Mouse (Mus musculus): ENCODE data around the gene Bbc3.
"Not testable (repeated sequence)": the region's sequence is repeated elsewhere in the genome, so short reads cannot be mapped to it uniquely, and the experiment has no call there.

Bbc3 gene

DNA sequence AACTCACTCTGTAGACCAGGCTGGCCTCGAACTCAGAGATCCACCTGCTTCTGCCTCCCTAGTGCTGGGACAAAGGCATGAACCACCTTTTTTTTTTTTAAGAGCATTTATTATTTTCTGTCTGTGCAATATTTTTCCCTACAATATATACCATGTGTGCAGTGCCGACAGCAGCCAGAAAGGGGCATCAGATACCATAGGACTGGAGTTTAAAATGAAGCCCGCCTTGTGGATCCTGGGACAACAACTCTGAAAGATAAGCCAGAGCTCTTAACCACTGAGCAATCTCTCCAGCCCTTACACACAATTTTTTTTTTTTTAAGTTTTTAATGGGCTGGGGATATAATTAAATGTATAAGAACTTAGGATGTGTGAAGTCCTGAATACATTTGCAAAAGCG, 13.8 kb upstream of the Bbc3 start:
- DNase-seq (ENCODE audit: low spot score): peak; percentile 69

DNA sequence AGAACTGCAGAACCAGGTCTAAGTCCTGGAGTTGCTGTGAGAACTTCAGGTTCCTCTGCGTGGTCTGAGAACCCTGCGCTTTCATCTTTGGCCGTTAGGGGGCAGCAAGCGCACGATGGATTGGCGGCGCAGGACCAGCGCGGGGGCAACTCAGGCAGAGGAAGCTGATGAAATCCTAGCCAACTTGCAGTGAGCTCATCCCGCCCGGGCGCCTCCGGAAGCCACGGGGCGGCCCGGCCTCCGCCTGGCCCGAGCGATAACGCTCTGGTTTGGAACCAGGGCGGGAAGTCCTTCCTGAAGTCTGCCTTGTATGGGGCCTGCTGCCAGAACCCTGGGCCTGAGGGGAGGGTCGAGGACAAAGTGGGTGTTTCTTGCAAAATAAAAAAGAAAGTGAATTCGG, 13.4 kb upstream of the Bbc3 start:
- DNase-seq (ENCODE audit: low spot score): peak; percentile 96

DNA sequence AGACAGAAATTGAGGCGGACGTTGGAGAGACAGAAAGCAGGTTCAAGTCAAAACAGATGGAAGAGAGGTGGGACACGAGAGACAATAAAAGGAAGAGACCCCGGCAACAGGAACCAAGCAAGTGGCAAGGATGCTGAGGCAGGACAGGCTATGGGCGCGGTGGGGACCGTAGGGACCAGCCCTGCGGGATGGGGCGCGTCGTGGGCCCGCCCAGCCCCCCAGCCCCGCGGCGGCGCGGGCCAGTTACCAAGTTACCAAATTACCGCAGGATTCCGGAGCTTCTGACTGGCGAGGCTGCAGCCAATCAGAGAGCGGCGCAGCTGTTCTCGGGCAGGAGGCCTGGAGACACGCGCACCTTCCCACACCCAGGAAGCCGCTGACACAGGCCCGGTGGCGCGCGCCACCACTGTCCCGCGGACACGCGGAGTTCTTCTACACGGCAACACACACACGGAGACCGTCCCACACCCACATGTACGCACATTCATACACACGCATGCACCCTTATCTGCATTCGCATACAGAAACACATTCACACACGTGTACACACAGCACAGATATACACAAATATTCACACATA, 12.8 kb upstream of the Bbc3 start:
- peak; percentile 77 for DNase-seq (ENCODE audit: low spot score)

DNA sequence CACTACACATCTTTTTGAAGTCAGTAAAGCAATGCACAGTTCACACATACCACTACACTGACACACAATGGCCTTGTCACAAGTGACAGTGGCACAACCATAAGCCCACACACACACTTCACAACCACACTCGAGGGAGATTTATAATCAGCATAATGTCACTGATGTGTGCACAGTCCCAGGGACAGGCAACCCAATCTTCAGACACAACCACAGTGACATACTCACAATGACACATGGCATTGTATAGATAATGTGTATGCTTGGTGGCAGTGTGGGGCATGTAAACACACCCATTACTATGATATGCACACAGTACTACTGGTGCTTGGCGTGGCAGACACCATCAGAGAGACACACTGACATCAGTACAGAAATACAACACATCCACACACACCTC, 12.0 kb upstream of the Bbc3 start:
- no peak for DNase-seq (ENCODE audit: low spot score)

DNA sequence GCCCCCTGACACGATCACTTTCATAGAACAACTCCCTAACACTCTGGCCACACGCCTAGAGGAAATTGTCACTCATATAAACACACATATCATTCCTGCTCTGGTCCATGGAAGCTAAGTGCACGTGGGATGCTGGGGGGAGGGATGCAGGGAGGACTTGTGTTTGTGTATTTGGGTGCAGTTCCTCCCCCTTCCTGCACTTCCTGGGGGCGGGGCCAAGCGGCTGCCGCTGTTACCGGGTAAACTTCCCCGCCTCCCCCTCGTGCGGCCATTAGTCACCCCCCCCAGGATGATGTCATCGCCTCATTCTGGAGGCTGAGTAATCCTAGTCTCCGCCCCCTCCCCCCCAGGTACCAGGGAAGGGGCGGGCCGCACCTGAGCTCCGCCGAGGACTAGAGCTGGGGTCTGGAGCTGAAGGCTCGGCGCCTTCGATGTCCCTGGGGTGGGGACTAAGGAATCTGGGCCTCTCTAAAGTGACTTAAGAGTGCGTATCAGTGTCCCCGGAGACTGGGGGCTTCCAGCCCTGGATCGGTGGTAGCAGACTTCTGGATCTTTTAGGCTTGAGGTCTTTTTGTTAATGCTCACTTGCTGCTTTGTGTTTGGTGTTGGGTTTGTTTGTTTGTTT, 11.3 kb upstream of the Bbc3 start:
- peak; percentile 77 for DNase-seq (ENCODE audit: low spot score)

DNA sequence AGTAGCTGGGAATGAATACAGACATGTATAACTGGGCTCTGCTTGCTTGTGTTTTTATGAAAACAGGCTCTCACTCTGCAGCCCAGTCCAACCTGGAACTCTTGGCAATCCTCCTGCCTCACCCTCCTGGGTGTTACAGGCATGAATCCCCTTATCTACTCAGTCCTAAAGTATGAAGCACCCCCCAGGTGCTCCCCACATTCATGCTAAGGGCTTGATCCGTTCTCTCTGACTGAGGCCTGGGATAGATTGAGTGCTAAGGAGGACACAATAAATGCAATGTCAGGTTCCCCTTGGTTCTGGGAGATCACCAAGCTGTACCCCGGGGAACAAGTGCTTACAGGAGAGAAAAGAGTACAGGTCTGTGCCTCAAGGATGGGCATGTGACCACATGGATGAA, 10.6 kb upstream of the Bbc3 start:
- no peak for DNase-seq (ENCODE audit: low spot score)

DNA sequence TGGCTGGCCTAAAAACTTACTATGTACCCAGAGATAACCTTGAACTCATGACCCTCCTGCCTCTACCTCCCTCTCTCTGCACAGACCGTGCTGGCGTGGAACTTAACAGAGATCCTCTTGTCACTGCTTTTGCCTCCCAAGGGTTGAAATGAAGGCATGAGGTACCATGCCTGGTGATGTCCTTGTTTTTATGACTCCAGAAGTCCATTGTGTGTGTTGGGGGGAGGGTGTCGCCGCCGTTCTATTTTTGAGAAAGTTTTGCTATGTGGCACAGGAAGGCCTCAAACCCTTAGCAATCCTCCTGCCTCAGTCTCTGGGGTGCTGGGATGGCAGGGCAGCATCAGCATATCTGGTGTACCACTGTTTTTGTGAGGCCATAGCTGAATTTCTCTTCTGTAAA, 9.3 kb upstream of the Bbc3 start:
- DNase-seq (ENCODE audit: low spot score): no peak

DNA sequence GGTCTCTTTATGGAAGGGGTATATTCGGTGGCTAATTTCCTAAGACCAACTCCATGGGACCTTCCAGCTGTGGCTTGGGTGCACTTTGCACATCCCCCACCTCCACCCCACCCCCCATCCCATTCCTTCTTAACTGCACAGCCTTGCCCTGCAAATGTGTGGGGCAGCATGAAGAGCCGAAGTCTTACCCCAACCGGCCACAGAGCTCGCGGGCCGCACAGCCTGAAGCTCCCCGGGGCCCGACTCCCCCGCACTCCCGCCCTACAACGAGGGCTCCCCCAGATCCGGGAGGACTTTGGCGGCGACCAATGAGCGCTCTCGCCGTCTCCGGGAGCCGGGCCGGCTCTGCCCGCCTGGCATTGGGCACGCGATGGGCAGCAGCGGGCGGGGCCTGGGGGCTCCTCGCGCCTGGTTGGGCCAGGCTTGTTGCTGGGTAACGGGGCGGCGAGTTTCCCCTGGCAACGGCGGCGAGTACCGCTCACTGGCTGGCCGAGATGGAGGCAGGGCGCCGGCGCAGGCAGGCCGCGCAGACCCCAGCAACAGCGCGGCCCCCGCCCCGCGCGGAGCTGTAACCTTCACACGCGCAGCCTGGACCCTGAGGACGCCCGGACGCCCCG, 8.7 kb upstream of the Bbc3 start:
- peak; percentile 92 for DNase-seq (ENCODE audit: low spot score)

DNA sequence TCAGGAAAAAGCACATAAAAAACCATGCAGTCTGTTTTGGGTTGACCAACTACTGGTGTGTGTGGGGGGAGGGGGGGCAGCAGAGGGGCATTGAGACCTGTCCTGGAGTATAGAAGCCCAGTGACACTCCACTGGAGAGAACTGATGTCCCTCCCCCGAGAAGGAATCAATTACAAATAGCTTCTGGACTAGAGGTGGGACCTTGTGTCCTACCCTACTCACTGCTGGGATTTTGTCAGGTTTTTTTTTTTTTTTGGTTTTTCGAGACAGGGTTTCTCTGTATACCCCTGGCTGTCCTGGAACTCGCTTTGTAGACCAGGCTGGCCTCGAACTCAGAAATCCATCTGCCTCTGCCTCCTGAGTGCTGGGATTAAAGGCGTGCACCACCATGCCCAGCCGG, 1.1 kb upstream of the Bbc3 start:
- DNase-seq (ENCODE audit: low spot score): not testable (repeated sequence)

DNA sequence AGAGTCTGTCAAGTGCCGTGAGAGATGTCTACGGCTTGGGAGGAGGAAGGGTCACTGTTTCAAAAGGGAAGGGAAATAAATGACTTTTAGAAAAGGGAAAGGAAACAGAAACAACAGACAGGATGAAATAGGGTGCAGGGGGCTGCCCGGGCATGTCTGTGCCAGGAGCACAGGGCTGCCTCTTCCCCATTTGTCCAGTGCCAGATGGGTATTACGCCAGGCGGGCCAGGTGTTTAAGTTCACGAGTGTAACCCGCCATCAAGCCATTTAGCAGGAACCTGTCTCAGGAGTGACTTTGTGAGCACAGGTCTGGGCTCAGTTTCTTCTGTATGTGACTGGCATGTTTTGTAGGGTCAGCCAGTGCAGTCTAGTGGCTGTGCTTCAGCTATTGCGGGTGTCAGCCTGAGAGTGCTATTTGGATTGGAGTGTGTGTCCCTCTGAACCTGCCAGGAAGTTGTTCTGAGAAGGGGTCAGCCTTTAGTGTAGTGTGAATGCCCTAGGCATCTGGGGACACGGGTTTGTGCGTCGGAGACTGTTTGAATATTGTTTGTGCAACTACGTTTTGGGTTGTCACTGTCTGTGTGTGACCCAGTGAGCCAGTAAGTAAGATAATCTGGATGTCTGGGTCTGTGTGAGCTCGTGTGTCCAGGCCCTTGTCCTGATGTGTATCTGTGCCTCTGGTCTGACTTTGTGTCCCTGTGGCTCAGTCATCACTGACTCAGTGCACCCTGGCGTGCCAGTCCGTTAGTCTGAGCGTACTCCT, 543 bp downstream of the Bbc3 start:
- DNase-seq (ENCODE audit: low spot score): no peak

DNA sequence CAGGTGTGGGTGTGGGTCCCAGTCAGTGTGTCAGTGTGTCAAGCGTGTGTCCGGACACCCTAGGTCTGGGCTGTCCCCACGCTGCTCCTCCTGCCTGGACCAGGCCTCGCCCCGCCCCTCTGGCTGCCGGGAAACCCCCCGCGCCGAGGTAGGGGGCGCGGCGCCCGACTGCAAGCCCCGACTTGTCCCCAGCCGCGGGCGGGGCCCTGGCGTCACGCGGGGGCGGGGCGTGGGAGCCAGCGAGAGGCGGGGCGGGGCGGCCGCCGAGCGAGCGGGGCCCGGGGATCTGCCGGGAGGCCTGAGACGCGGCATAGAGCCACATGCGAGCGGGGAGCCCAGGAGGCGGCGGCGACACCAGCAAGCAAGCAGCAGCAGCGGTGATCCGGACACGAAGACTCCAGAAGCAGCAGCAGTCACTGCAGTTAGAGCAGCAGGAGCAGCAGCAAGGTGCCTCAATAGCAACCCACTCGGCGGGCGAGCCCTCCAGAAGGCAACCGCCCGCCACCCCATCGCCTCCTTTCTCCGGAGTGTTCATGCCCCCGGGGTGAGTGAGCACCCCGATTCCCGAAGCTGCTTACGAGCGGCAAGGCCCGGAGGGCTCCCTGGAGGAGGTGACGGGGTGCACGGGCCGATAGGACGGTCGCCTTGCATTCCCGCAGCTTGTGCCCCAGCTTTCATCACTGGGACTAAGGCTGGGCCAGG, 1.3 kb downstream of the Bbc3 start:
- peak; percentile 79 for DNase-seq (ENCODE audit: low spot score)

DNA sequence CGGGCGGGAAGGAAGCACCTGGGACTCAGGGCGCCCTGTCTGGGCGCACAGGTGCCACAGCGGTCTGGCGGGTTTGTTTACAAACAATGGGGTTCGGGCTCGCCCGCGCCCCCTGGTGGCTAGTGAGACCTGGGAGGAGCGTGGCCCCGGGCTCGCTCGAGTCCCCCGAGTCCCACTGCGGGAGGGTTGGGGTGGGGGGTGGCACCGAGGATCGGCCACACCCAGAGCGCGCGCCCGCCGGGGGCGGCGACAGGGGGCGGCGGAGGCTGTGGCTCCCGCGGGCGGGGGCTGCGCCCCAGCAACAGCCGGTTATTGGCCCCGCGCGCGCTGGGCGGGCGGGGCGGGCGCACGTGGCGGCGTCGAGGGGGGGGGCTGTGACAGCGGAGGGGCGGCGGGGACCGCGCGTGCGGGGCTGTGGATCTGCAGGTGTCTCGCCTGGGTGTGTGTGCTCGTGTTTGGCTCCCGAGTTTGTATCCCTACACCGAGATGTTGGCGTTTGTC, 1.9 kb downstream of the Bbc3 start:
- peak; percentile 84 for DNase-seq (ENCODE audit: low spot score)

DNA sequence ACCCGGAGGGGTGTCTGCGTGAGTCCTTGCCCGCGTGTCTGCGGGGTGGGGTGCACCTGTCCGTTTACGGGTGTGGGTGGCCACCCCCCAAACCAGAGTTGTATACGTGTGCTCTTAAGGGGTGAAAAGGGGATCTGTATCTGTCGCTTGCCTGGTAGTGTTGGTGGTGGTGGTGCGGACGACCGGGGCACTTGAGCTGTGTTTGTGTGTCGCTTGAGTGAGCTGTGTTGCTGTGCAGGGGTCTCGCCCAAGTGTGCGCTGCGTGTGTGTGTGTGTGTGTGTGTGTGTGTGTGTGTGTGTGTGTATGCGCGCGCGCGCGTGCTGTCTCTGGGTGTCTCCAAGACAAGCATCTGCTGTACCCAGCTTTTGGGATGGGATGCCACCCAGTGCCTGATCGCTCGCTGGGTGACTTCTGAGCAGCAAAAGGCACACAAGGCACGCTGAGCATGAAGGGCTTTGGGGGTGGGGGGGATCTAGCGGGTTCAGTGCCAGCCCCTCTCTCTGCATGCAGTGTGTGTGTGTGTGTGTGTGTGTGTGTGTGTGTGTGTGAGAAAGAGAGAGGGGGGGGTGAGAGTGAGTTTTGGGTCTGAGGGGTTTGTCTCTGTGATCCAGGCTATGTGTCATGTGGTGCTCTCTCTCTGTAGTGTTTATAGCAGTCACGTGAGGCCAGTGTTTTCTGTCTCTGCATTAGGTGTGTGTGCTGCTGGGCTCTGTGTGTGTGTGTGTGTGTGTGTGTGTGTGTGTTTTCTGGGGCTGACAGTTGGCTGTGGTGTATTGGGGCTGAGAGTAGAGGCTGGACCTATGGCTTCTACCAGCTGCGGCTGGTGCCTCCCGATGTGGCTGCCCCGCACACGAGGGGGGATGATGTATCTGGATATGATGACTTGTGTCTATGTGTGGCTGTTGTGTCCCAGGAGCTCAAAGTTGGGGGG, 2.6 kb downstream of the Bbc3 start:
- DNase-seq (ENCODE audit: low spot score): peak; percentile 43

DNA sequence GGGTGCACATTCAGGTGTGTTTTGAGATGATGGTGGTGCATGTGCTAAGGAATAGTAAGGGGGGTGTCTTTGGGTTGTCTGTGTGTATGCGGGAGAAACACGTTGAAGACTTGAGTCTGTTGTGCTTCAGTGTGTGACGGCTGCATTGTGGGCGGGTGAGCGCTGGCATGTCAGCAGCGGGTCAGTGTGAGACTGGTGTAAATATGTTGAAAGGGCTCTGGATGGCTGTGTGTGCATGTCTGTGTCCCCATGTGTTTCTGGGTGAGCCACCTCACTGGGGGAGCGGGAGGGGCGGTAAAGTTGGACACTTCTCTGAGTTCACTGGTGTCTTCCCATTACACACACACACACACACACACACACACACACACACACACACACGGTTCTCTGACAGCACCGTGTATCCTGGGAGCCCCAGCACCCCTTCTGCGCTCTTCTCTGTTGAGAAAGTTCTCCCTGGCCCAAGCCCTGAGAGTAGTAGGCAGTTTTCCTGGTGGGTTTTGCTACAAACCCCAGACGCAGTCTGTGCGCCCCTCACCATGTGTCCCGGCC, 3.3 kb downstream of the Bbc3 start:
- peak; percentile 38 for DNase-seq (ENCODE audit: low spot score)

DNA sequence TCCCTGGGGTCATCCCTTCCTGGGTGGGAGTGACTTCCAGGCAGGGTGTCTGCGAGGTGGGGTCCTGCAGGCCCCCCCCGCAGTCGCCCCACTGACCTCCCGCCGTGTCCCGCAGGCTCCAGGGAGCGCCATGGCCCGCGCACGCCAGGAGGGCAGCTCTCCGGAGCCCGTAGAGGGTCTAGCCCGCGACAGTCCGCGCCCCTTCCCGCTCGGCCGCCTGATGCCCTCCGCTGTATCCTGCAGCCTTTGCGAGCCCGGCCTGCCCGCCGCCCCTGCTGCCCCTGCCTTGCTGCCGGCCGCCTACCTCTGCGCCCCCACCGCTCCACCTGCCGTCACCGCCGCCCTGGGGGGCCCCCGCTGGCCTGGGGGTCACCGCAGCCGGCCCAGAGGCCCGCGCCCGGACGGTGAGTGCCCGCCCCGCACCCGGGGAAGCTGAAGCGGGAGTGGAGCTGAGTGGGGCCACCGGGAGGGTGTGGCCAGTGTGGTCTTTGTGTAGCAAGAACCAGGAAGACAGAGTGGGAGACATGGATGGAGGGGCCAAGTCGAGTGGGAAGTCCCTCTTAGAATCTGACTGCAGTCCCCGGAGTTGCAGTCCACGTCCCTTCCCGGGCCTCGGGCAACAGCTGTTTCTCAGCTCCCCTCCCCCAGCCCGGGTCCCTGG, 3.9 kb downstream of the Bbc3 start:
- no peak for DNase-seq (ENCODE audit: low spot score)

DNA sequence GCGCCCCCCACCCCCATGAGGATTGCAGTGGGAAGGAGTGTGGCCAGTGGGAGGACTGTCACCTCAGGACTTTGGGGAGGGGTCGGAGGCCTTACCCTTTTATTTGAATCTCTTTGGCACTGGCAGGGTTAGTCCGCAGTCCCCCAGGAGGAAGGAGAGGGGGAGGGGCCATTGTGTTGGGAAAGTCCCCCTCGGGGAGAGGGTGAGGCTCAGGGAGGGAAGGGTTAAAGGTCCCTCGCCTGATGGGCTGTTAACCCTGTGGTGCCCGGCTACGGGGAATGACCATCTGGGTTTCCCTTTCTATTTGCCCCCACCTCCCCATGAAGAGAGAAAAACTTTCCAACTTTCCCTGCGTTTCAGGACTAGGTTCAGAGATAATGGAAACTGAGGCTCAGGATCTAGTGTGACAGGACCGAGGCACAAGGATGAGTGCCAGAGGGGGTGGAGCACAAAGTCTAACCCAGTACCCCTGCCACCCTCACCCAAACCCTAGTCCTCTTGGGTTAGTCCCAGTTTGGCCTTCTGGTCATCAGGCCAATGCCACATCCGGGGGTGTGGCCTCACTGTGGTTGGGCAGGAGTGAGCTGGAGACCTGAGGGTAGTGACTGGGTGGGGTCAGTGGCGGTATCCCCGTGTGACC, 4.6 kb downstream of the Bbc3 start:
- peak; percentile 86 for DNase-seq (ENCODE audit: low spot score)

DNA sequence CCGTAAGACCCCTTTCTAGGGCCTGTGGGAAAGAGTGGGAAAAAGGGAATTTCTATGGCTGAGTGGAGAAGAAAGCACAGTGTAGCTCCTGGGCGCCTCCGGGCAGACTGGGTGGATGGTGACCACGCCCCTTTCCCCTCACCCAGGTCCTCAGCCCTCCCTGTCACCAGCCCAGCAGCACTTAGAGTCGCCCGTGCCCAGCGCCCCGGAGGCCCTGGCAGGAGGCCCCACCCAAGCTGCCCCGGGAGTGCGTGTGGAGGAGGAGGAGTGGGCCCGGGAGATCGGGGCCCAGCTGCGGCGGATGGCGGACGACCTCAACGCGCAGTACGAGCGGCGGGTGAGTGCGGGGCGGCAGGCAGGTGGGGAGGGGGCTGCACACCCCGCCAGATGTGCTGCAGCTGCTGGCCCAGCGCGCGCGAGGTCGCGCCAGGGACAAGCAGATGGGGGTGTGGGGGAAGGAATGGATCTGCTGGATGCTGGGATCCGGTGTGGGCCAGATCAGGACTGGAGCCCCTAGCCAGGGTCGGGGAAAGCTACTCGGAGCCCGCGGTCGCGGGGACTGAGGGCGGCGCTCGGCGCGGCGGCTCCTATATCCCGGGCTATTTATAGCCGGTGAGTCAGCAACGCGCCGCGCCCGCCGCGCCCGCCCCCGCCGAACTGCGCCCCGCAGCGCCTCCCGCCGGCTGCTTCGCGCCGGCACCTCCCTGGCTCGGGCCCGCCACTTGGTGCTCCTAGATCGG, 5.5 kb downstream of the Bbc3 start:
- DNase-seq (ENCODE audit: low spot score): peak; percentile 84

DNA sequence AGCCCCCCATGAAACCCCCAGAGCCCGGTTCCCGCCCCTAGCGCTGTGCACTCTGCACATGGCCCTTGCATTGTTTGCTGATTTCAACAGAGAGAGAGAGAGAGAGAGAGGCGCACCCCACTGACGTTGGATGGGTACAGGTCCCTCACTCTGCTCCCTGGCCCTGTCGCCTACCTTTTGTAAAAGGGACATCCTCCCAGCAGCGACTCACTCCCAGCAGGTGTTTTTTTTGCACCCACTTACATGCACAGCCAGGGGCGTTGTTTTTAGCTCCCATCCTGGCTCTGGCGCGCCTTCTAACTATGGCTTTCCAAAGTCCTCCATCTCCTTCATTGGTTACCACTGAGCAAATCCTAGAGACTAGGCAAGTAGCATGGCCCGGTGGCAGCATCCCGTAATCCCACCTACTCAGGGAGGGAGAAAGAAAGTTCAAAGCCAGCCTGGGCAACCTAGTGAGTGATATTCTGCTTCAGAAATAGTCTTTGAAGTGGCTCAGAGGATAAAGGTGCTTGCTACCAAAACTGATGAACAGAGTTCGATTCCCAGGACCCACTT, 6.1 kb downstream of the Bbc3 start:
- no peak for DNase-seq (ENCODE audit: low spot score)
